Mouse (Mus musculus) liver, adult 2 months (tissue): ENCODE measurements at regions not wholly inside any gene's neighbourhood (a gene's known extent, or its start where the extent isn't known, plus 50 kb on each side); places are given as distances from the start of the nearest gene placed in this dataset.

Experiments used
- CTCF ChIP-seq: fragments of 200-500 bp; IDR thresholded peaks from 2 replicates; pipeline ENCODE4 v1.5.1; 2011; ENCODE audit warnings: low read depth, low read length, control low read depth
- POLR2A ChIP-seq: fragments of 200-500 bp; IDR thresholded peaks from 2 replicates; pipeline ENCODE4 v1.6.1; 2011; ENCODE audit warnings: low read length, control low read depth; ENCODE audit not compliant: insufficient read depth; ENCODE audit errors: extremely low read depth

DNA sequence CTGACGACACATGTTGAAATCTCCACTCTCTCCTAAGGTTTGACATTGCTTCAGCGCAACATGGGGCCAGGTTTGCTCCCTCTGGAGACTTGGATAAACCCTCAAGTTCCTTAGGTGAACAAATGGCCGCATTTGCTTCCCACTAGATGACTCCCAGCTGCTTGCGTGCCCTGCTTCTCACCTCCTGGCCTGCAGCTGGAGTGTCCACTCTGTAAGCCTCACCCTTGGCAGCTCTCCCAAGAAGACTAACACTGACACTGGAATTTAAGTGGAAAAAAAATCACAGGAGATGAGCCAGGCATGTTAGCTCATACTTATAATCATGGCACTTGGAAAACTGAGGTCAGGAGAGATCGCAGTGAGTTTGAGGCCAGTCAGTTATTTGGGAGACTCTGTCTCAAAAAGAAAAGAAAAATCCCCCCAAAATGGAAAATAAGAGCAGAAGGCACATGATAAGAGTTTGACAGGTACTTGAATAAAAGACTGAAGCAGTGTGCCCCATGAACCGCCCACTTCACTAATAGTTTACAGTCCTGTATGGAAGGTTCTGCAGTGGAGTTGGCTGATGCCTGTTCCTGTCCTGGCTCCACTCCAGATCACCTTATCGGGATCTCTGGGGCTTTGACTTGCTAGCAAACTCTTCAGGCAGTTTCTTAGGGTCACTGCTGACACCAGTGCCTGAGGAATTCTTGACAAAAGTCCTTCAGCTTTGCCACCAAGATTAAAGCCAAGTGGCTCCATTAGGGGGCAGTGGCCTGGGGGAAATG, 70.9 kb upstream of the Vangl1 start:
- TF ChIP-seq CTCF, result no peak
- TF ChIP-seq POLR2A, result no peak
